Mouse (Mus musculus): ENCODE data around the gene Slc46a2. TPM values are rescaled to one million over a fixed set of nuclear protein-coding genes. Genes with fewer than 3 reads are reported as not detected.

Slc46a2 gene
- polyA plus RNA-seq, 1 experiment, result not detected

GRCm38 (mm10) chr4:59876570-59876969 lies 38.3 kb downstream of the Slc46a2 start:
- no peak for TF ChIP-seq CTCF (IDR thresholded peaks at IDR 0.05; ENCODE audit: control insufficient read depth, insufficient read depth, low read length)
- Histone ChIP-seq H3K4me1 (ENCODE audit: control insufficient read depth, insufficient read depth, low read length) (peaks cover 1% of the 10 kb centered on the region; the same call in 1 of the 2 replicates), H3K27ac (ENCODE audit: control insufficient read depth, insufficient read depth, low read depth, low read length, poor library complexity) (no peak overlapping the region), H3K4me3 (replicated peaks; ENCODE audit: control insufficient read depth, low read depth, low read length) (no peak overlapping the region)
- 83% methylated on average over 6 of the region's 6 CpGs for WGBS

- TF ChIP-seq CTCF (IDR thresholded peaks at IDR 0.05; ENCODE audit: control insufficient read depth, insufficient read depth, low read length), result no peak
- TF ChIP-seq POLR2A (IDR thresholded peaks at IDR 0.05; ENCODE audit: borderline replicate concordance, control insufficient read depth, low read depth, low read length), result no peak
- 23% methylated on average over 5 of the region's 5 CpGs for WGBS
- no peak overlapping the region for H3K4me3 ChIP-seq (replicated peaks; ENCODE audit: control insufficient read depth, low read depth, low read length)
- no peak overlapping the region for H3K27ac ChIP-seq (ENCODE audit: control insufficient read depth, insufficient read depth, low read depth, low read length, poor library complexity)
- peaks cover 1% of the 10 kb centered on the region; the same call in 1 of the 2 replicates for H3K4me1 ChIP-seq (ENCODE audit: control insufficient read depth, insufficient read depth, low read length)
These were observed 41.0 kb downstream of the Slc46a2 start for GRCm38 (mm10) chr4:59873830-59874229.

- Histone ChIP-seq H3K4me1 (ENCODE audit: control insufficient read depth, insufficient read depth, low read length) (peaks cover 3% of the 10 kb centered on the region), H3K27ac (ENCODE audit: control insufficient read depth, insufficient read depth, low read depth, low read length, poor library complexity) (no peak overlapping the region), H3K4me3 (replicated peaks; ENCODE audit: control insufficient read depth, low read depth, low read length) (no peak overlapping the region)
- 46% methylated on average over 6 of the region's 6 CpGs for WGBS
- TF ChIP-seq POLR2A (IDR thresholded peaks at IDR 0.05; ENCODE audit: borderline replicate concordance, control insufficient read depth, low read depth, low read length), result no peak
- TF ChIP-seq CTCF (IDR thresholded peaks at IDR 0.05; ENCODE audit: control insufficient read depth, insufficient read depth, low read length), result no peak
These were observed 41.6 kb downstream of the Slc46a2 start for GRCm38 (mm10) chr4:59873240-59873639.

GRCm38 (mm10) chr4:59870859-59871591 lies 43.8 kb downstream of the Slc46a2 start:
- peaks cover 4% of the 10 kb centered on the region for H3K4me1 ChIP-seq (ENCODE audit: control insufficient read depth, insufficient read depth, low read length)
- peak overlapping the region; percentile 36; the same call in 1 of the 2 replicates for H3K27ac ChIP-seq (ENCODE audit: control insufficient read depth, insufficient read depth, low read depth, low read length, poor library complexity)
- WGBS, result 39% methylated on average over 9 of the region's 9 CpGs
- no peak overlapping the region for H3K4me3 ChIP-seq (replicated peaks; ENCODE audit: control insufficient read depth, low read depth, low read length)
- TF ChIP-seq POLR2A (IDR thresholded peaks at IDR 0.05; ENCODE audit: borderline replicate concordance, control insufficient read depth, low read depth, low read length), result no peak
- peak; percentile 63 for TF ChIP-seq CTCF (IDR thresholded peaks at IDR 0.05; ENCODE audit: control insufficient read depth, insufficient read depth, low read length)

DNA sequence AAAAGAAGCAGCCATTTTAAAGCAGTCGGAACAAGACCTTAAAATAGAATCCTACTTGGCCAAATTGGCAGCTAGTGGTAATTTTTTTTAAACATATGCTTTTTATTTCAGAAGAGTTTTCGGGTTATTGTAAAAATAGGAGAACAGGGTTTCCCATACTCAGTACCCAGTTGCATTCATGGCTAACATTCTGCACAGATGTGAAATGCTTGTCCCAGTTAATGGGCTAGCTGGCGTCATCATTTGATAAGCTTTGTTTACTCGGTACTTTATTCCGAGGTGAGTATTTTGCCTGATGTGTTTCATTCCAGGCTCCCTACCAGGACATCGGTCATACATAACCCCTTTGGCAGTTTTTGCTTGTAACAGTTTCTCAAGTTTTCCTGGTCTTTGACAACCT lies 44.4 kb downstream of the Slc46a2 start:
- TF ChIP-seq POLR2A (IDR thresholded peaks at IDR 0.05; ENCODE audit: borderline replicate concordance, control insufficient read depth, low read depth, low read length) (no peak), CTCF (IDR thresholded peaks at IDR 0.05; ENCODE audit: control insufficient read depth, insufficient read depth, low read length) (no peak)
- WGBS, result 65% methylated on average over 6 of the region's 6 CpGs
- H3K4me3 ChIP-seq (replicated peaks; ENCODE audit: control insufficient read depth, low read depth, low read length), result no peak overlapping the region
- peaks cover 4% of the 10 kb centered on the region for H3K4me1 ChIP-seq (ENCODE audit: control insufficient read depth, insufficient read depth, low read length)
- H3K27ac ChIP-seq (ENCODE audit: control insufficient read depth, insufficient read depth, low read depth, low read length, poor library complexity), result no peak overlapping the region

GRCm38 (mm10) chr4:59869488-59870057 lies 45.3 kb downstream of the Slc46a2 start:
- no peak overlapping the region for H3K27ac ChIP-seq (ENCODE audit: control insufficient read depth, insufficient read depth, low read depth, low read length, poor library complexity)
- TF ChIP-seq CTCF (IDR thresholded peaks at IDR 0.05; ENCODE audit: control insufficient read depth, insufficient read depth, low read length), result no peak
- 18% methylated on average over 6 of the region's 6 CpGs for WGBS
- no peak overlapping the region for H3K4me3 ChIP-seq (replicated peaks; ENCODE audit: control insufficient read depth, low read depth, low read length)
- H3K4me1 ChIP-seq (ENCODE audit: control insufficient read depth, insufficient read depth, low read length), result peaks cover 4% of the 10 kb centered on the region

- 89% methylated on average over 11 of the region's 11 CpGs for WGBS
- Histone ChIP-seq H3K4me1 (ENCODE audit: control insufficient read depth, insufficient read depth, low read length) (peaks cover 6% of the 10 kb centered on the region), H3K4me3 (replicated peaks; ENCODE audit: control insufficient read depth, low read depth, low read length) (no peak overlapping the region), H3K27ac (ENCODE audit: control insufficient read depth, insufficient read depth, low read depth, low read length, poor library complexity) (no peak overlapping the region)
- no peak for TF ChIP-seq CTCF (IDR thresholded peaks at IDR 0.05; ENCODE audit: control insufficient read depth, insufficient read depth, low read length)
These were observed 46.8 kb downstream of the Slc46a2 start for GRCm38 (mm10) chr4:59868086-59868485.

GRCm38 (mm10) chr4:59863869-59864268 lies 51.0 kb downstream of the Slc46a2 start:
- Histone ChIP-seq H3K4me1 (ENCODE audit: control insufficient read depth, insufficient read depth, low read length) (peaks cover 10% of the 10 kb centered on the region), H3K4me3 (replicated peaks; ENCODE audit: control insufficient read depth, low read depth, low read length) (no peak overlapping the region), H3K27ac (ENCODE audit: control insufficient read depth, insufficient read depth, low read depth, low read length, poor library complexity) (no peak overlapping the region)
- TF ChIP-seq POLR2A (IDR thresholded peaks at IDR 0.05; ENCODE audit: borderline replicate concordance, control insufficient read depth, low read depth, low read length), result no peak
- 7% methylated on average over 6 of the region's 6 CpGs for whole genome bisulfite sequencing

GRCm38 (mm10) chr4:59862335-59862734 lies 52.5 kb downstream of the Slc46a2 start:
- no peak overlapping the region for H3K27ac ChIP-seq (ENCODE audit: control insufficient read depth, insufficient read depth, low read depth, low read length, poor library complexity)
- 34% methylated on average over 1 of the region's 1 CpGs for WGBS
- no peak overlapping the region for H3K4me3 ChIP-seq (replicated peaks; ENCODE audit: control insufficient read depth, low read depth, low read length)
- peaks cover 8% of the 10 kb centered on the region for H3K4me1 ChIP-seq (ENCODE audit: control insufficient read depth, insufficient read depth, low read length)
- no peak for TF ChIP-seq POLR2A (IDR thresholded peaks at IDR 0.05; ENCODE audit: borderline replicate concordance, control insufficient read depth, low read depth, low read length)
- TF ChIP-seq CTCF (IDR thresholded peaks at IDR 0.05; ENCODE audit: control insufficient read depth, insufficient read depth, low read length), result no peak

Measured in bone marrow, adult 2 months (tissue).